Mouse (Mus musculus) spleen, postnatal 14 days (tissue): ENCODE measurements around the gene Zfp747.
"Not testable (repeated sequence)": the region's sequence is repeated elsewhere in the genome, so short reads cannot be mapped to it uniquely, and the experiment has no call there.

Source experiments
- DNase-seq, 2 experiments: peaks; one replicate each; pipeline ENCODE4 v3.0.0; 2021 to 2022; ENCODE audit warnings: low spot score in 2 of 2

Gene Zfp747

DNA sequence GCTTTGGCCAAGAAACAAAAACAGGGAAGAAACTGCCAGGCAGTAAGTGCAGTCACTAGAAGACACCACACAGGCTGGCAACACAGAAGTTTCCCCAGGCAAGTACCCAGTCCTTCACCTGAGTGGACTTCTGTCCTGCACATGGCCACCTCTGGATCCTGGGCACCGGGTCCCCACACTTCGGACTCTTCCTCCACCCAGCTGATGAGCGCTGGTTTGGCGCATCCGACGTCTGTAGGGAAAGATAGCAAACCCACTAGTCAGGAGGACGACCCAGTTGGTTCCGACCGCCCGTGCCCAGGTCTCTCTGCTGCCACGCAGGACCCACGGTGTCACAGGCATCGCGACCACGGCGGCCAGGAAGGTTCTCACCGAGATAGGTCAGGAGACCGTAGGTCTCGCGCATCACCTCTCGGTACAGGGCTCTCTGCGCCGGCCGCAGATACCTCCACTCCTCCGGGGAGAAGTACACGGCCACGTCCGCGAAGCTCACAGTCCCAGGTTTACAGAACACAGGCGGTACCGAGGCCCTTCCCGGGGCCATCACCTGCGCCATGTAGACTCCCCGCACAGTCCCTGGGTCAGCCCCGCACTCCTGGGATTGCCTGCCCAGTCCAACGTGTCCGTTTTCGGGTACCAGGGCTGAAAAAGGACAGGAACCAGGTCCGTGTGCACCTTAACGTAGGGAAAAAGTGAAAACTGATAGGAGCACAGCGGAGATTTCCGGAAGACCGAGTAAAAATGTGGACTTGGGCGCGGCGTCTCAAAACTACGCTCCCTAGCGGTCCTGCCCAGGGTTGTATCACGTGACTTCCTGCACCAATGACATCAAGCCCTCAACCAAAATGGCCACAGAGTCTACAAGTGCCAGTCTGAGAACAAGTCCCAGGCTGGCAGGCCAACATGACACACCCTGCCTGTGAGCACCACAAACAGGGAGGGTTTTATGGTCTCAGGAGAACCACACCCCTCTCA is at the start of gene Zfp747:
Zfp747 (minus strand) TSS at position 780 of the 975 bp plus-strand sequence.
- peak; percentile 90 for DNase-seq

DNA sequence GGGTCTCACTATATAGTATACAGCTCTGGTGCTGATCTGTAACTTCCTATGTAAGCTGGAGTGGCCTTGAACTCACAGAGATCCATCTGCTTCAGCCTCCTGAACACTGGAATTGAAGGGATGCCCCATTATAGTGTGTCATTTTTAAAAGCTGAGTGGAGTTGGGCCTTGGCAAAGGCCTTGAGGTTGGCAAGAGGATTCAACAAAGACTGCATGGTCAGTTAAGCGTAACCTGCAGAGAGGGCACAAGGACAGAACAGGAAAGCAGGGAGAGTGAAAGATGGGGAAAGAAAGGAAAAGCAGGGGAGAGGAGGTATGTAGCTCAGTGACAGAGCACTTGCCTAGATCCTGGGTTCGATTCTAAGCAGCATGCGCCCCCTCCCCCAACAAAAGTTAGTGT is 49.4 kb upstream of the Zfp747 start:
- no peak for DNase-seq

DNA sequence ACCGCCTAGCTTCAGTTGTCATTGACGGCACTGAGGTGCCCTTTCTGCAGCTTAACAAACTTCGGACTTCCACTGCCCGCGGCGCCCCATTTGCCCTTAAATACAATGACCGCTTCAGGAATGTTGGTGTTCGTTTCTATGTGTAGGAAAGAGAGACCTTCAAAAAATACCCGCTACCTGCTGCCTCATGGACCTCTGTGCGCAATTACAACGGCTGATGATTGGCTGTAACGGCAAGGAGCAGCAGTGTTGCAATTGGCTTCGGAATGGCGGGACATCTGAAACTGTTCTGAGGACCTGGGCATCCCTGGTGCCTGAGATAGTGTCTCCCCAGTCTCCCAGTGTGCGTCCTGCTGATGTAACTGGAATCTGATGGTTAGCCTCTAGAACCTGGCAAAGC is 46.4 kb upstream of the Zfp747 start:
- peak in 1 of 2 experiments; percentile 17 for DNase-seq

DNA sequence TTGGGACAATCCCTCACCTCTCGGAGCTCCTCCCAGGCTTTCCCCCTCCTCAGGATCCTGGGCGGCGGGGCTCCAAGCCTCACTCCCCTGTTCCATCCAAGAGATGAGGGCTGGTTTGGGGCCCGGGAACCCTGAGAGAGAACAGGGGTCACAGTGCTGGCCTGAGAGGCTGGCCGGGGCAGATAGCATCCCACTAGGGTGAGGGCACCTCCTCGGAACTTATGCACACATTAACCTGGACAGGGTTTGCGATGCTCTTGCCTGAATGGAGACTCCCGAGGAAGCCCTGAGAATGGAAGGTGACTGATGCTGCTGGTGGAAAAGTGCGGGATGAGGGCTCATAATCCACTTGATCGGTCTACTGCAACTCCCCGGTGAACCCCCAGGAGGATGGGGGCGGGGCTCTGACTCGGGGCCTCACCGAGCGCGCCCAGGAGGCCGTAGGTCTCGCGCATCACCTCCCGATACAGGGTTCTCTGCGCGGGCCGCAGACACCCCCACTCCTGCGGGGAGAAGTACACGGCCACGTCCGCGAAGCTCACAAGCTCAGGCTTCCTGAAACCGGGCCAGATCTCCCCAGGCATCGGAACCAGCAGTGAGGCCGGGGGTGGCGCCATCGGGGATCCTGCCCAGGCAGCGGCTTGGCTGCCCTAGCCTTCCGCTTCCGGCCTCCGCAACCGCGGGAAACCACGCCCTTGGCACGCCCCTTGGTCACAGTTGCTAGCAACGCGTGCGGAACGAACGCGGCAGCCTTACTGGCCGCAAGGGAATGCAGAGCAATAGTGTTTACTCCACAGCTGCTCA is 45.7 kb upstream of the Zfp747 start, which contains the start of gene Zfp688:
Zfp688 (minus strand) TSS at position 681 of the 804 bp plus-strand sequence.
- peak; percentile 94 to 97 for DNase-seq

DNA sequence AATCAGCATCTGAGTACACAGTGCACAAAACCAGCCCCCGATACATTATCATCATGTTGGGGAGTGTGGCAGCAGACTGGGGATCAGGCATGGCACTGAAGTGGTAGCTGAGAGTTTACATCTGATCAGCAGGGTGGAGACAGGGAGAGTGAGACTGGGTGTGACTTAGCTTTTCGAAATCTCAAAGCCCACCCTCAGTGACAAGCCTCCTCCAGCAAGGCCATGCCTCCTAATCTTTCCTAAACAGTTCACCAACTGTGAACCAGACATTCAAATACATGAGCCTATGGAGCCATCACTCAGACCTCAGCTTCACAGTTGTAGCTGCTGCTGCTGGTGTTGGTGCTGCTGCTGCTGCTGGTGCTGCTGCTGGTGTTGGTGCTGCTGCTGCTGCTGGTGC is 35.6 kb upstream of the Zfp747 start:
- no peak for DNase-seq

DNA sequence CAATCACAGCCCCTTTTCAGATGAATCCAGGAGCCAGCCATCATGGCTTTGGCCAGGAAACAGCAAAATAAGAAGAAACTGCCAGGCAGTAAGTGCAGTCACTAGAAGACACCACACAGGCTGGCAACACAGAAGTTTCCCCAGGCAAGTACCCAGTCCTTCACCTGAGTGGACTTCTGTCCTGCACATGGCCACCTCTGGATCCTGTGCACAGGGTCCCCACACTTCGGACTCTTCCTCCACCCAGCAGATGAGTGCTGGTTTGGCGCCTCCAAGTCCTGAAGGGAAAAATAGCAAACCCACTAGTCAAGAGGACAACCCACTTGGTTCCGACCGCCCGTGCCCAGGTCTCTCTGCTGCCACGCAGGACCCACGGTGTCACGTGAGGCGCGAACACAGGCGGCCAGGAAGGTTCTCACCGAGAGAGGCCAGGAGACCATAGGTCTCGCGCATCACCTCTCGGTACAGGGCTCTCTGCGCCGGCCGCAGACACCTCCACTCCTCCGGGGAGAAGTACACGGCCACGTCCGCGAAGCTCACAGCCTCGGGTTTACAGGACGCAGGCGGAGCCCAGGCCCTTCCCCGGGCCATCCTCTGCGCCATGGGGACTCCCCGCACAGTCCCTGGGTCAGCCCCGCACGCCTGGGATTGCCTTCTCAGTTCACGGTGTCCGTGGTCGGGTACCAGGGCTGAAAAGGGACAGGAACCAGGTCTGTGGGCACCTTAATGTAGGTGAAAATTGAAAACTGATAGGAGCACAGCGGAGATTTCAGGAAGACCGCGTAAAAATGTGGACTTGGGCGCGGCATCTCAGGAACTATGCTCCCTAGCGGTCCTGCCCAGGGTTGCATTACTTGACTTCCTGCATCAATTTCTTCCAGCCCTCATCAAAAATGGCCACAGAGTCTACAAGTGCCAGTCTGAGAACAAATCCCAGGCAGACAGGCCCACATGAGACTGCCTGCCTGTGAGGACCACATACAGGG is 30.4 kb upstream of the Zfp747 start, which contains the start of gene Zfp764:
Zfp764 (minus strand) TSS at position 821 of the 986 bp plus-strand sequence.
- DNase-seq, result peak; percentile 62 to 76

DNA sequence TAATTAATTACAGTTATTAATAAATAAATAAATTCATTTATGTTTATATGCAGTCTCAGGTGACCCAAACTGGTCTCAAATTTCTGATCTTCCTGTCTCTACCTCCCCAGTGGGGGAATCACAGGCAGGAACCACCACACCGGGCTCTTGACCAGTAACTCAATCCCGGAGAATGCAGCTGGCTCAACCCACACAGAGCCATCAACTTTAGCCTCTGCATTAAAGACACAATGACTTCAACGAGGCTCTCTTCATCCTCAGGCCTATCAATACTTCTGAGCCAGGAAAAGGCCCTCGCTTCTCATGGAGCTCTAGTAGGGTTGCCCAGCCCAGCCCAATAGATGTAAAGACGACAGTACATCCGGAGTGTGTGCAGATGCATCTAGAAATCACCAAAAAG is 28.3 kb upstream of the Zfp747 start:
- not testable (repeated sequence) for DNase-seq

DNA sequence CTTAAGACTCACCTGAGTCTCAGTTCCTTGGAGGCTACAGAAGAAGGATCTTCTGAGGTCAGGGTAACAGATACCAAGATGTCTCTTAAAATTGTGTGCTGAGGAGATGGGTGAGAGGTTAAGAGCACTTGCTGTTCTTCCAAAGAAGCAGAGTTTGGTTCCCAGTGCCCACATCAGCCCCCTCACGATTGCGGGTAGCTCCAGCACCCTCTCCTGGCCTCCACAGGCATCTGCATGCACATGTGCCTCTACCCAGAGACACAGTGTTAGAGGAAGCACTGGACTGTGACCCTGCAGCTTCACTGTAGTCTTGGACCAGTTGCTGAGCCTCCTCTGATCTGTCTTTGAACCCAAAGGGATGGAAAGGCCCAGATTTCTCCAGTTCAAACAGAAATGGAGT is 27.1 kb upstream of the Zfp747 start:
- DNase-seq, result no peak

DNA sequence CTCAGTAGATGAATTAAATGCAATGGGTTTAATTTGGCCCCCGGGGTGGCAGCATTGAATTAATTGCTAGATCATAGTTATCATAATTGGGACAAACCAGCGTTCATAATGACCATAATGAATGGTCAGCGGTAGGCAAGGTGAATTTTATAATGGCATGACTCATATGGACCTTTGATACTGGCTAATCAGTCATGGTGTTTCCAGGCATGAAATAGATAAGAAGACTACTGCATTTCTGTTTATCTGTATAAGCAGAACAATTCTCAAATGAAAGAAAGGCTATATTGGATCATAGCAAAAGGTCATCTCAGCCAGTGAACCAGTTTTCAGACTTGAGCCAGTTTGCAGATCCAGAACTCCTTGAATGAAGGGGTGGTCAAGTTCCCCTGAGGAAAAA is 24.5 kb upstream of the Zfp747 start:
- DNase-seq, result no peak

DNA sequence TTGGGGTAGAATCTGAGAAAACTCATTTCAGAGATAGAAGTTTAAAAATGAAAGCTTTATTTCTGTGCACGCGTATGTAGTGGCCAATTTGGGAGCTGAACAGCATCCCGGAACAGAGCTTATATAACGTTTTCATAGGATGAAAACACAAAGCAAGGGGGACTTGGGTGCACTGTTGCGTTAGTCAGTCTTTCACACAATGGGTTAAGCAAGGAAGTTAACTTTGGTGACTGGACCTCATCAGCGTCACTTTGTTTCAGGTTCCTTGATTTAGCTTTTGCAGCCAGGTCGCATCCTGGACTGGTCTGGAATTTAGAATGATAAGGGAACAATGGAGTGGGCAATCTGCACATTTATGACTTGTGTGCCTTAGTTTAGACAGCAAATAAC is 18.1 kb upstream of the Zfp747 start:
- DNase-seq, result no peak

DNA sequence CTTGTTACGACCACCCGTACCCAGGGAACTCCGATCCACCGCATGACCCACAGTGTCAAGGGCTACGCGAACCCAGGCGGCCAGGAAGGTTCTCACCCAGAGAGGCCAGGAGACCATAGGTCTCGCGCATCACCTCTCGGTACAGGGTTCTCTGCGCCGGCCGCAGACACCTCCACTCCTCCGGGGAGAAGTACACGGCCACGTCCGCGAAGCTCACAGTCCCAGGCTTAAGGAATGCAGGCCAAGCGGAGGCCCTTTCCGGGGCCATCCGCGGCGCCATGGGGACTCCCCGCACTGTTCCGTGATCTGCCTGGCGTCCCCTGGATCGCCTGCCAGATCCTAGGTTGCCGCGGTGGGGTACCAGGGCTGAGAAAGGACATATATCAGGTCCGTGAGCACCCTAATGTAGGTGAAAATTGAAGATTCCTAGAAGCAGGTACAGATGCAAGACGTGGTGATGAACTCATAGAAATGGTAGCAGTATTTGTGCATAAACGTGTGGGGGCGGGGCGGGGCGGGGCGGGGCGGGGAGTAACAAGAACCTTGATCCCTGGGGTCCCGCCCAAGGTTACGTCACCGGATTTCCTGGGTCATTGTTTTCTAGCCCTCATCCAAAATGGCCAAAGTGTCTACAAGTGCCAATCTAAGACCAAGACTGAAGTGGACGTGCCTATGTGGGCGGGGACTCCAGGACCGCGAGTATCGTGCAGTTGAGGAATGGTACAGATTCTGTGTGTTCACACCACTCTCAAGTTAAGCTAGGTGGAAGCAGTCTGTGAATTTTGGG is 17.5 kb upstream of the Zfp747 start, which contains the start of gene E430018J23Rik:
E430018J23Rik (minus strand) TSS at position 473 of the 787 bp plus-strand sequence.
- peak; percentile 76 to 87 for DNase-seq

DNA sequence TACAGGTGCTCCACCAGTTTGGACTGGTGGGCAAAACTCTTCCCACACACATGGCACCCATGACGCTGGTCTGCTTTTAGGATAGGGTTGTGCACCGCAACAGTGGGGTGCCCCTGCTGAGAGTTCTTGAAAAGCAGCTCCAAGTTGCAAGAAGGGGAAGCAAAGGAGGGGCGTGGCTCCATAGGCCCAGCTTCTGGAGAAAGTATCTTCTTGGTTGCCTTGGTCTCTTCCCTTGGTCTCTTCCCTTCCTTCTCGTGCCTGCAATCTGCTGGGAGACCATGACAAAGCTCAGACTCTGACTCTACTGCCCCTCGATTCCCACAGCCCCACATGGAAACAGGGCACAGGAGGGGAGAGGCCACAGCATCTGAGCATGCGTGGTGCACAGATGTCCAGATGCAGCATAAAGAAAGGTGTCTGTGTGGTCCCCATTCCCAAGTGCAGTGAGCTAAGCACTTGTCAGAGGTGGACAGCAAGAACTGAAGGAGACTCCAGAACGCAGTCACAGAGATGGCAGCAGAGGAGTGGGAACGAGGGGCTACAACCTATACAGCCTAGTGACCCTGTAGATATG is 16.5 kb upstream of the Zfp747 start:
- no peak for DNase-seq

DNA sequence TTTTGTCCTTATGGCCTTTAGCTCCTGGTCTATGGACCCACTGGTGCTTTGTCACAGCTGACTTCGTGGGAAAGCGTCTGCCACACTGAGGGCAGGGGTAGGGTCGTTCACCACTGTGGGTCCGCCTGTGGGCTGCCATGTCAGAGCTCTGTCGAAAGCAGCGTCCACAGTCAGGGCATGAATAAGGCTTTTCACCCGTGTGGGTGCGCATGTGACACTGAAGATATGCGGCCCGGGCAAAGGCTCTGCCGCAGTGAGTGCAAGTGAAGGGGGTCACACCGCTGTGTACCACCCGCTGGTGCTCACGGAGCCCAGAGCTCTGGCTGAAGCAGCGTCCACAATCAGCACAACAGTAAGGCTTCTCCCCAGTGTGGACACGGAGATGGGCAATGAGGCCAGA is 15.7 kb upstream of the Zfp747 start:
- no peak for DNase-seq

DNA sequence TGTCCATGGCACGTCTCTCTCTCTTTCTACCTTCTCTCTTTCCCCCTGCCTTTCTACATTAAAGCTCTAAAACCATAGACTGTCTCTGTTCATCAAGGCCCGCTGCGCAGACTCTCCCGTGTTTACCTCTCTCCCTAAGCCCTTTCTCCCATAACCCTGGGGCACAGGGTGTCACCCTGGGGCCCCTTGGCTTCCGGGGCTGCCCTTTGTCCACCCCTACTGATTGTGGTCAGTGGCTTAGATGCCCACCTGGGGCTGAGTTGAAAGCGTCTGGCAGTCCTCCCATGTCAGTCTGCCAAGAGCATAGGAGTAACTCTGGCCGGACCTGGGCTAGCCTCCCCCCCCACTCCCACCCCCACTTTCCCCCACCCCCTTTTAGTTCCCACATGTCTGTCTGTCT is 14.5 kb upstream of the Zfp747 start:
- DNase-seq, result no peak

DNA sequence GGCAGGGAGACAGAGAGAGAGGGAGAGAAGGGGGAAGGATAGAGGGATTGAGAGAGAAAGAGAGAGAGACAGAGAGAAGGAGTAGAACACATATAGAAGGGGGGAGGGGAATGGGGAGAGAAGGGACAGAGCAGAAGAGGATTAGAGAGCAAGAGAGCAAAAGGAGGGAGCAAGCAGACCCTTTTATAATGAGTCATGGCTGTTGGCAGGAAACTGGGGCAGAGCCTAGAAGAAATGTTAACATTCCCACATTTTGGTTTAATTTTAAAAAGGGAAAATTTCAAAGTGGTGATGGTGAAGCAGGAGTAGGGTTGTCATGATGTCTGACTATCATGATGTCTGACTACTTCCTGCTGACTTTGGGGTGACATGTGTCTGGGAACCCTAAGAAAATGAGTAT is 12.4 kb upstream of the Zfp747 start:
- DNase-seq, result not testable (repeated sequence)

DNA sequence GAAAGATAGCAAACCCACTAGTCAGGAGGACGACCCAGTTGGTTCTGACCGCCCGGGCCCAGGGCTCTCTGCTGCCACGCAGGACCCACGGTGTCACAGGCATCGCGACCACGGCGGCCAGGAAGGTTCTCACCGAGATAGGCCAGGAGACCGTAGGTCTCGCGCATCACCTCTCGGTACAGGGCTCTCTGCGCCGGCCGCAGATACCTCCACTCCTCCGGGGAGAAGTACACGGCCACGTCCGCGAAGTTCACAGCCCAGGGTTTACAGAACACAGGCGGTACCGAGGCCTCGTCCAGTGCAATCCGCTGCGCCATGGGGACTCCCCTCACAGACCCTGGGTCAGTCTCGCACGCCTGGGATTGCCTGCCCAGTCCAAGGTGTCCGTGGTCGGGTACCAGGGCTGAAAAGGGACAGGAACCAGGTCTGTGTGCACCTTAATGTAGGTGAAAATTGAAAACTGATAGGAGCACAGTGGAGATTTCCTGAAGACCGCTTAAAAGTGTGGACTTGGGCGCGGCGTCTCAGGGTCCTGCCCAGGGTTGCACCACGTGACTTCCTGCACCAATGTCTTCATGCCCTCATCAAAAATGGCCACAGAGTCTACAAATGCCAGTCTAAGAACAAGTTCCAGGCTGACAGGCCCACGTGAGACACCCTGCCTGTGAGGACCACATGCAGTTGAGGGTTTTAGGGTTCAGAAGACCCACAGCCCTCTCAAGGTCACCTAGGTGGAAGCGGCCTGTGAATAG is 11.0 kb upstream of the Zfp747 start, which contains the start of gene 9130019O22Rik:
9130019O22Rik (minus strand) TSS at position 526 of the 752 bp plus-strand sequence.
- peak; percentile 77 to 87 for DNase-seq

DNA sequence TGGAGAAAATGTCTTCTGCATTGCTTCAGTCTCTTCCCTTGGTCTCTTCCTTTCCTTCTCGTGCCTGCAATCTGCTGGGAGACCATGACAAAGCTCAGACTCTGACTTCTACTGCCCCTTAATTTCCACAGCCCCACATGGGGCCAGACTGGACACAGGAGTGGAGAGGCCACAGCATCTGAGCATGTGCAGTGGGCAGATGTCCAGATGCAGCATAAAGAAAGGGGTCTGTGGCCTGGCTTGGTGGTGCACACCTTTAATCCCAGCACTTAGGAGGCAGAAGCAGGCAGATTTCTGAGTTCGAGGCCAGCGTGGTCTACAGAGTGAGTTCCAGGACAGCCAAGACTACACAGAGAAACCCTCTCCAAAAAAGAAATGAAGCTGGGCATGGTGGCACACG is 9.7 kb upstream of the Zfp747 start:
- DNase-seq, result not testable (repeated sequence)

DNA sequence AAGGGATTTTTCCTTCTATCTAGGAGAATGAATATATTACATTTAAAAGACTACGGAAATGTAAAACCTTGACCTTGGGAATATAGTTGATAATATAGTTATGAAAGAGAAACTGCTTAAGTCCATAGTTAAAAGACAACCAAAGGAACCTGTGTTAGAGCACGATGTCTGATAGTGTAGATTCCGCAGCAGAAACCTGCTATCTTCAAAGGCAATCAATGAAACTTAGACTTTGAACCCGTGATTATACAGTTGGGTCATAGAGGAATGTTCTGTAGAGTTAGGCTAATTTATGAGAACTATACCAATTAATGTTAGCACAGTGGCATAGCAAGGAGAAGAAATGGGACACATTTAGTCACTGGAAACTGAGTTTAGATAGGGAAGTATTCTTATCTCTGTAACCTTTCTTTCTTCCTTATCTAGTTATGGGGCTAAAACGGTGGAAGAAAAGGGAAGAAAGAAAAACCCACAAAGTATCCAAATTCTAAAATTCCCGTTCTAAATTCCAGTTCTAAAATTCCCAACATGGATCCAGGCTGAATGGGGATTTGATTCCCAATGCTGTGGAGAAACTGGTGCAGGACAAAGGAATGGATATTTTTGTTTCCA is 2.6 kb upstream of the Zfp747 start:
- DNase-seq, result no peak

DNA sequence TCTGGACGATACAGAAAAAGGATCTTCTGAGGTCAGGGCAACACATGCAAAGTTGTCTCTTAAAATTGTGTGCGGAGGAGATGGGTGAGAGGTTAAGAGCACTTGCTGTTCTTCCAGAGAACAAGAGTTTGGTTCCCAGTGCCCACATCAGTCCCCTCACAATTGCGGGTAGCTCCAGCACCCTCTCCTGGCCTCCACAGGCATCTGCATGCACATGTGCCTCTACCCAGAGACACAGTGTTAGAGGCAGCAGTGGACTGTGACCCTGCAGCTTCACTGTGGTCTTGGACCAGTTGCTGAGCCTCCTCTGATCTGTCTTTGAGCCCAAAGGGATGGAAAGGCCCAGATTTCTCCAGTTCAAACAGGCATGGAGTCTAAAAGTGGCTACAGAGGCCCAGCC is 4.0 kb downstream of the Zfp747 start:
- DNase-seq, result not testable (repeated sequence)
